Mouse (Mus musculus) cerebellum, postnatal 36 days (tissue): ENCODE results near the gene Tnfaip8l1.

ENCODE experiments used
- DNase-seq, 2 experiments: peaks; one replicate each; pipeline ENCODE4 v3.0.0; 2021 to 2022; ENCODE audit warnings: mixed read lengths in 2 of 2

Tnfaip8l1 gene

GRCm38 (mm10) chr17:56162231-56162774 lies at the start of gene Tnfaip8l1:
Gene Tnfaip8l1 (plus strand): TSS chr17:56162477.
- DNase-seq = peak; percentile 88 to 94

- no peak for DNase-seq
Observed at GRCm38 (mm10) chr17:56112743-56113142, 49.5 kb upstream of the Tnfaip8l1 start.

- DNase-seq = no peak
Observed at GRCm38 (mm10) chr17:56116193-56116592, 46.1 kb upstream of the Tnfaip8l1 start.

GRCm38 (mm10) chr17:56117251-56117710 lies 45.0 kb upstream of the Tnfaip8l1 start, which contains the start of gene Plin5:
Gene Plin5 (minus strand): TSS chr17:56117596.
- peak in 1 of 2 experiments; percentile 55 for DNase-seq

- no peak for DNase-seq
Observed at GRCm38 (mm10) chr17:56119431-56119830, 42.8 kb upstream of the Tnfaip8l1 start.

GRCm38 (mm10) chr17:56119981-56120880 lies 42.0 kb upstream of the Tnfaip8l1 start:
- peak; percentile 56 to 59 for DNase-seq

GRCm38 (mm10) chr17:56121826-56122225 lies 40.5 kb upstream of the Tnfaip8l1 start, which contains the start of gene Lrg1:
Gene Lrg1 (minus strand): TSS chr17:56122001.
- no peak for DNase-seq

GRCm38 (mm10) chr17:56123161-56123560 lies 39.1 kb upstream of the Tnfaip8l1 start:
- no peak for DNase-seq

- no peak for DNase-seq
Observed at GRCm38 (mm10) chr17:56123681-56124340, 38.5 kb upstream of the Tnfaip8l1 start.

- DNase-seq = peak; percentile 63 to 67
Observed at GRCm38 (mm10) chr17:56124377-56125275, 37.7 kb upstream of the Tnfaip8l1 start.

GRCm38 (mm10) chr17:56125276-56125630 lies 37.0 kb upstream of the Tnfaip8l1 start:
- DNase-seq = no peak

- DNase-seq = no peak
Observed at GRCm38 (mm10) chr17:56126175-56126574, 36.1 kb upstream of the Tnfaip8l1 start.

- DNase-seq = peak in 1 of 2 experiments; percentile 48
Observed at GRCm38 (mm10) chr17:56128246-56128645, 34.0 kb upstream of the Tnfaip8l1 start.

GRCm38 (mm10) chr17:56131136-56131535 lies 31.1 kb upstream of the Tnfaip8l1 start:
- DNase-seq = no peak

GRCm38 (mm10) chr17:56131814-56132213 lies 30.5 kb upstream of the Tnfaip8l1 start:
- peak; percentile 75 to 78 for DNase-seq

- peak; percentile 72 to 76 for DNase-seq
Observed at GRCm38 (mm10) chr17:56132661-56133060, 29.6 kb upstream of the Tnfaip8l1 start.

- no peak for DNase-seq
Observed at GRCm38 (mm10) chr17:56133457-56134363, 28.6 kb upstream of the Tnfaip8l1 start.

- peak; percentile 56 to 66 for DNase-seq
Observed at GRCm38 (mm10) chr17:56134463-56134971, 27.8 kb upstream of the Tnfaip8l1 start.

- no peak for DNase-seq
Observed at GRCm38 (mm10) chr17:56136558-56136957, 25.7 kb upstream of the Tnfaip8l1 start.

GRCm38 (mm10) chr17:56137839-56138613 lies 24.3 kb upstream of the Tnfaip8l1 start:
- no peak for DNase-seq
